Mouse (Mus musculus) heart, adult 2 months (tissue): ENCODE results near the gene Zp1.

Source experiments
- CTCF ChIP-seq: fragments of 200-600 bp; IDR thresholded peaks from 2 replicates; pipeline ENCODE4 v1.8.1; 2022; ENCODE audit warnings: antibody characterized with exemption, mild to moderate bottlenecking, moderate library complexity
- EP300 ChIP-seq: fragments of 200-500 bp; IDR thresholded peaks from 2 replicates; pipeline ENCODE4 v1.6.1; 2011; ENCODE audit warnings: low read depth, low read length, control low read depth; ENCODE audit not compliant: insufficient read depth

DNA sequence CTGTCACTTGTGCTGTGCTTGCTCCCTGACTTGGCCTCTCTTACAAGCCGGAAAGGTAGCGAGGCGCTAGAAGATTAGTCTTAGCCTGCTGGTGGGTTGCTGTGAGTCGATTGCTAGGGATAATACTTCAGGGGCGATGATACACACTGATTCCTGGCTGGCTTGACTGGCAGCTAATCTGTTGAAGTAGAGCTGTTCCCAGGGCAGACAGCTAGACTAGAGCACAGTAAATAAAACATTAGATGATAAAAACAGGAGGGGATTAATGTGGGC is 14.8 kb downstream of the Zp1 start:
- no peak for TF ChIP-seq CTCF
- TF ChIP-seq EP300, result no peak
